Mouse (Mus musculus) small intestine, adult 2 months (tissue): ENCODE data around the gene Ncam2. TPM values are rescaled to one million over a fixed set of nuclear protein-coding genes. Genes with fewer than 3 reads are reported as not detected.

Source experiments
- H3K27ac ChIP-seq: fragments of 200-500 bp; 2 replicates; pipeline ENCODE4 v1.5.1; 2012; ENCODE audit warnings: low read depth, low read length, control low read depth, inconsistent platforms; ENCODE audit not compliant: insufficient read depth
- H3K27me3 ChIP-seq: fragments of 200-500 bp; 2 replicates; pipeline ENCODE4 v1.6.1; 2012; ENCODE audit warnings: mild to moderate bottlenecking, moderate library complexity, low read length, inconsistent platforms; ENCODE audit not compliant: control insufficient read depth, insufficient read depth
- H3K36me3 ChIP-seq: fragments of 200-500 bp; 2 replicates; pipeline ENCODE4 v1.6.1; 2012; ENCODE audit warnings: mild to moderate bottlenecking, low read length, control low read depth, inconsistent platforms; ENCODE audit not compliant: control insufficient read depth, insufficient read depth
- H3K4me1 ChIP-seq: fragments of 200-500 bp; 2 replicates; pipeline ENCODE4 v1.6.1; 2012; ENCODE audit warnings: low read length, inconsistent platforms, mixed read lengths; ENCODE audit not compliant: control insufficient read depth, insufficient read depth, insufficient read length
- H3K4me3 ChIP-seq: fragments of 200-500 bp; 2 replicates; pipeline ENCODE4 v1.5.1; 2012; ENCODE audit warnings: low read depth, mild to moderate bottlenecking, control low read depth, inconsistent platforms, low read length, moderate library complexity
- CTCF ChIP-seq: fragments of 200-500 bp; IDR thresholded peaks from 2 replicates; pipeline ENCODE4 v1.5.1; 2012; ENCODE audit warnings: low read depth, mild to moderate bottlenecking, control low read depth, inconsistent platforms, low read length, moderate library complexity, mixed read lengths; ENCODE audit not compliant: insufficient replicate concordance, insufficient read length; ENCODE audit errors: extremely low read depth
- POLR2A ChIP-seq: fragments of 200-500 bp; IDR thresholded peaks from 2 replicates; pipeline ENCODE4 v1.6.1; 2012; ENCODE audit warnings: low read depth, mild to moderate bottlenecking, control low read depth, inconsistent platforms, low read length, moderate library complexity
- WGBS: fragments of 180-500 bp; shearing (Covaris S2); methylation state at CpG from one replicate; pipeline ENCODE4 v1.1.7; 2018; 5-methylcytosine and 5-hydroxymethylcytosine counted together
- polyA plus RNA-seq: library from polyadenylated mRNA; depleted of rRNA; stranded (reverse); fragments of >200 nt; gene quantifications from 2 replicates; pipeline ENCODE4 v1.2.3, GENCODE M21; 2012

Ncam2 gene
- polyA plus RNA-seq, 1 experiment, result not detected

GRCm38 (mm10) chr16:81309215-81309614 lies 108.7 kb downstream of the Ncam2 start:
- Histone ChIP-seq H3K36me3 (no peaks in the 10 kb centered on the region), H3K27ac (no peak overlapping the region), H3K4me1 (no peaks in the 10 kb centered on the region), H3K27me3 (no peaks in the 10 kb centered on the region), H3K4me3 (no peak overlapping the region)
- WGBS, result 30% methylated on average over 3 of the region's 3 CpGs
- TF ChIP-seq POLR2A (no peak), CTCF (no peak)

- no peaks in the 10 kb centered on the region for H3K4me1 ChIP-seq
- H3K27ac ChIP-seq, result no peak overlapping the region
- TF ChIP-seq CTCF (no peak), POLR2A (no peak)
- WGBS, result 90% methylated on average over 1 of the region's 1 CpGs
- no peak overlapping the region for H3K4me3 ChIP-seq
- no peaks in the 10 kb centered on the region for H3K27me3 ChIP-seq
- no peaks in the 10 kb centered on the region for H3K36me3 ChIP-seq
Measured at GRCm38 (mm10) chr16:81319037-81319436, 118.5 kb downstream of the Ncam2 start.

GRCm38 (mm10) chr16:81330539-81330938 lies 130.0 kb downstream of the Ncam2 start:
- TF ChIP-seq POLR2A, result no peak
- no peak for TF ChIP-seq CTCF
- Histone ChIP-seq H3K27ac (no peak overlapping the region), H3K4me3 (no peak overlapping the region), H3K36me3 (no peaks in the 10 kb centered on the region), H3K4me1 (no peaks in the 10 kb centered on the region), H3K27me3 (no peaks in the 10 kb centered on the region)
- 21% methylated on average over 2 of the region's 2 CpGs for WGBS

GRCm38 (mm10) chr16:81365901-81366300 lies 165.4 kb downstream of the Ncam2 start:
- 73% methylated on average over 2 of the region's 2 CpGs for WGBS
- TF ChIP-seq POLR2A, result no peak
- no peak for TF ChIP-seq CTCF
- no peak overlapping the region for H3K4me3 ChIP-seq
- H3K4me1 ChIP-seq, result no peaks in the 10 kb centered on the region
- H3K27me3 ChIP-seq, result no peaks in the 10 kb centered on the region
- no peaks in the 10 kb centered on the region for H3K36me3 ChIP-seq
- H3K27ac ChIP-seq, result no peak overlapping the region

- Histone ChIP-seq H3K4me1 (no peaks in the 10 kb centered on the region), H3K27me3 (no peaks in the 10 kb centered on the region), H3K27ac (no peak overlapping the region), H3K36me3 (no peaks in the 10 kb centered on the region), H3K4me3 (no peak overlapping the region)
- TF ChIP-seq CTCF, result no peak
- TF ChIP-seq POLR2A, result no peak
- 83% methylated on average over 8 of the region's 8 CpGs for WGBS
Measured at GRCm38 (mm10) chr16:81374234-81374633, 173.7 kb downstream of the Ncam2 start.

- no peaks in the 10 kb centered on the region for H3K27me3 ChIP-seq
- H3K4me3 ChIP-seq, result no peak overlapping the region
- no peaks in the 10 kb centered on the region for H3K4me1 ChIP-seq
- H3K36me3 ChIP-seq, result no peaks in the 10 kb centered on the region
- 92% methylated on average over 4 of the region's 4 CpGs for WGBS
- no peak overlapping the region for H3K27ac ChIP-seq
- TF ChIP-seq POLR2A, result no peak
- no peak for TF ChIP-seq CTCF
Measured at GRCm38 (mm10) chr16:81380434-81380833, 179.9 kb downstream of the Ncam2 start.

GRCm38 (mm10) chr16:81388646-81389045 lies 188.1 kb downstream of the Ncam2 start:
- Histone ChIP-seq H3K4me3 (no peak overlapping the region), H3K4me1 (no peaks in the 10 kb centered on the region), H3K27me3 (no peaks in the 10 kb centered on the region), H3K36me3 (no peaks in the 10 kb centered on the region), H3K27ac (no peak overlapping the region)
- 72% methylated on average over 2 of the region's 2 CpGs for WGBS
- no peak for TF ChIP-seq CTCF
- TF ChIP-seq POLR2A, result no peak

- WGBS, result 40% methylated on average over 7 of the region's 7 CpGs
- Histone ChIP-seq H3K36me3 (no peaks in the 10 kb centered on the region), H3K4me3 (no peak overlapping the region), H3K27me3 (no peaks in the 10 kb centered on the region), H3K27ac (no peak overlapping the region), H3K4me1 (no peaks in the 10 kb centered on the region)
- TF ChIP-seq POLR2A (no peak), CTCF (no peak)
Measured at GRCm38 (mm10) chr16:81434559-81434958, 234.1 kb downstream of the Ncam2 start.
